Mouse (Mus musculus) forebrain, embryonic 12.5 days (tissue): ENCODE measurements around the gene Ttc26. TPM values are rescaled to one million over a fixed set of nuclear protein-coding genes. Genes with fewer than 3 reads are reported as not detected.
"Not testable (repeated sequence)": the region's sequence is repeated elsewhere in the genome, so short reads cannot be mapped to it uniquely, and the experiment has no call there.

Experiments
- ATAC-seq: fragments of 200-750 bp; cut with Nextera tagmentation; 2 replicates; pipeline ENCODE4 v1.8.0; 2017; ENCODE audit warnings: moderate TSS enrichment; ENCODE audit not compliant: low FRiP score
- H3K27ac ChIP-seq: fragments of 300-500 bp; sonication (generic); 2 replicates; pipeline ENCODE4 v1.5.1; 2016; ENCODE audit warnings: mild to moderate bottlenecking
- H3K27me3 ChIP-seq: fragments of 300-500 bp; sonication (generic); 2 replicates; pipeline ENCODE4 v1.6.1; 2016; ENCODE audit warnings: mild to moderate bottlenecking
- H3K36me3 ChIP-seq: fragments of 300-500 bp; sonication (generic); replicated peaks from 2 replicates; pipeline ENCODE4 v1.6.1; 2016; ENCODE audit warnings: mild to moderate bottlenecking
- H3K4me1 ChIP-seq: fragments of 300-500 bp; sonication (generic); 2 replicates; pipeline ENCODE4 v1.6.1; 2016
- H3K4me2 ChIP-seq: fragments of 300-500 bp; sonication (generic); 2 replicates; pipeline ENCODE4 v1.6.1; 2016; ENCODE audit warnings: mild to moderate bottlenecking, moderate library complexity
- H3K4me3 ChIP-seq: fragments of 300-500 bp; sonication (generic); replicated peaks from 2 replicates; pipeline ENCODE4 v1.5.1; 2016; ENCODE audit warnings: mild to moderate bottlenecking
- H3K9ac ChIP-seq: fragments of 300-500 bp; sonication (generic); 2 replicates; pipeline ENCODE4 v1.6.1; 2016; ENCODE audit warnings: mild to moderate bottlenecking
- H3K9me3 ChIP-seq: fragments of 300-500 bp; sonication (generic); 2 replicates; pipeline ENCODE4 v1.6.1; 2016
- WGBS: fragments of 180-500 bp; shearing (Covaris S2); methylation state at CpG from one replicate; pipeline ENCODE4 v1.1.7; 2016; 5-methylcytosine and 5-hydroxymethylcytosine counted together
- polyA plus RNA-seq: library from polyadenylated mRNA; unstranded; fragments of >200 nt; fragmentation: Nextera tagmentation; extraction: Ambion mirVana; gene quantifications from 2 replicates; pipeline ENCODE4 v1.2.1, GENCODE M21; 2016

Ttc26 gene
- polyA plus RNA-seq, 1 experiment from 2014 or later, result 12.7 TPM

- H3K4me2 ChIP-seq, H3K9ac ChIP-seq, H3K27ac ChIP-seq, H3K4me3 ChIP-seq, H3K36me3 ChIP-seq, ATAC-seq, H3K9me3 ChIP-seq: not testable (repeated sequence)
- Histone ChIP-seq H3K27me3 (peaks cover 44% of the 10 kb centered on the region), H3K4me1 (peaks cover 16% of the 10 kb centered on the region)
- 90% methylated on average over 11 of the region's 11 CpGs for WGBS
These were observed 22.1 kb upstream of the Ttc26 start for GRCm38 (mm10) chr6:38359044-38359735.

- no peaks in the 10 kb centered on the region for H3K9me3 ChIP-seq
- H3K4me2 ChIP-seq, result no peak overlapping the region
- peaks cover 9% of the 10 kb centered on the region for H3K4me1 ChIP-seq
- no peak overlapping the region for H3K9ac ChIP-seq
- no peak for ATAC-seq
- H3K27ac ChIP-seq, result no peak overlapping the region
- H3K27me3 ChIP-seq, result peaks cover 37% of the 10 kb centered on the region
- 89% methylated on average over 12 of the region's 12 CpGs for whole genome bisulfite sequencing
- H3K4me3 ChIP-seq, result no peak overlapping the region
- H3K36me3 ChIP-seq, result no peaks in the 10 kb centered on the region
These were observed 21.4 kb upstream of the Ttc26 start for GRCm38 (mm10) chr6:38359736-38360499.

GRCm38 (mm10) chr6:38361065-38361464 lies 20.2 kb upstream of the Ttc26 start:
- Histone ChIP-seq H3K4me1 (no peaks in the 10 kb centered on the region), H3K9me3 (no peaks in the 10 kb centered on the region), H3K36me3 (no peaks in the 10 kb centered on the region), H3K4me3 (no peak overlapping the region), H3K9ac (no peak overlapping the region), H3K27me3 (peaks cover 25% of the 10 kb centered on the region), H3K4me2 (no peak overlapping the region), H3K27ac (no peak overlapping the region)
- ATAC-seq, result no peak
- WGBS, result 90% methylated on average over 4 of the region's 4 CpGs

- Histone ChIP-seq H3K36me3 (no peaks in the 10 kb centered on the region), H3K9me3 (no peaks in the 10 kb centered on the region), H3K27ac (no peak overlapping the region), H3K4me1 (no peaks in the 10 kb centered on the region), H3K27me3 (peaks cover 18% of the 10 kb centered on the region), H3K9ac (no peak overlapping the region), H3K4me3 (no peak overlapping the region), H3K4me2 (no peak overlapping the region)
- ATAC-seq, result no peak
- WGBS, result 72% methylated on average over 1 of the region's 1 CpGs
These were observed 19.3 kb upstream of the Ttc26 start for GRCm38 (mm10) chr6:38361937-38362336.

GRCm38 (mm10) chr6:38363370-38363769 lies 17.9 kb upstream of the Ttc26 start:
- Histone ChIP-seq H3K9me3 (no peaks in the 10 kb centered on the region), H3K27me3 (peaks cover 5% of the 10 kb centered on the region; the same call in 1 of the 2 replicates), H3K4me1 (no peaks in the 10 kb centered on the region), H3K4me2 (no peak overlapping the region), H3K4me3 (no peak overlapping the region), H3K9ac (no peak overlapping the region), H3K36me3 (no peaks in the 10 kb centered on the region), H3K27ac (no peak overlapping the region)
- WGBS, result 70% methylated on average over 4 of the region's 4 CpGs
- ATAC-seq, result no peak

- Histone ChIP-seq H3K4me2 (no peak overlapping the region), H3K36me3 (no peaks in the 10 kb centered on the region), H3K4me3 (no peak overlapping the region), H3K9ac (no peak overlapping the region), H3K4me1 (no peaks in the 10 kb centered on the region), H3K27ac (no peak overlapping the region), H3K27me3 (no peaks in the 10 kb centered on the region), H3K9me3 (no peaks in the 10 kb centered on the region)
- no peak for ATAC-seq
These were observed 17.1 kb upstream of the Ttc26 start for GRCm38 (mm10) chr6:38364121-38364520.

- H3K4me2 ChIP-seq, result no peak overlapping the region
- no peaks in the 10 kb centered on the region for H3K36me3 ChIP-seq
- no peaks in the 10 kb centered on the region; the same call in 1 of the 2 replicates for H3K27me3 ChIP-seq
- WGBS, result 79% methylated on average over 3 of the region's 3 CpGs
- H3K9ac ChIP-seq, result no peak overlapping the region
- no peak overlapping the region for H3K4me3 ChIP-seq
- no peaks in the 10 kb centered on the region for H3K4me1 ChIP-seq
- H3K27ac ChIP-seq, result no peak overlapping the region
- 0 out of 2 replicates have a peak, but pooled peaks cover 7% of the 10 kb centered on the region for H3K9me3 ChIP-seq
- no peak for ATAC-seq
These were observed 11.3 kb upstream of the Ttc26 start for GRCm38 (mm10) chr6:38369945-38370344.

- WGBS, result 85% methylated on average over 1 of the region's 1 CpGs
- Histone ChIP-seq H3K36me3 (no peaks in the 10 kb centered on the region), H3K27ac (no peak overlapping the region), H3K27me3 (no peaks in the 10 kb centered on the region; the same call in 1 of the 2 replicates), H3K4me1 (no peaks in the 10 kb centered on the region), H3K4me3 (no peak overlapping the region), H3K9me3 (0 out of 2 replicates have a peak, but pooled peaks cover 7% of the 10 kb centered on the region), H3K9ac (no peak overlapping the region), H3K4me2 (no peak overlapping the region)
- no peak for ATAC-seq
These were observed 7.0 kb upstream of the Ttc26 start for GRCm38 (mm10) chr6:38374271-38374670.

GRCm38 (mm10) chr6:38380764-38381128 lies 523 bp upstream of the Ttc26 start:
- Histone ChIP-seq H3K4me2 (peak overlapping the region; percentile 75), H3K9me3 (no peaks in the 10 kb centered on the region), H3K27me3 (no peaks in the 10 kb centered on the region), H3K4me3 (peak overlapping the region; percentile 53), H3K36me3 (peaks cover 8% of the 10 kb centered on the region; the same call in 1 of the 2 replicates), H3K9ac (peak overlapping the region; percentile 52), H3K4me1 (peaks cover 5% of the 10 kb centered on the region; the same call in 1 of the 2 replicates), H3K27ac (no peak overlapping the region)
- WGBS, result 3% methylated on average over 4 of the region's 4 CpGs
- ATAC-seq, result no peak

GRCm38 (mm10) chr6:38389671-38390070 lies 8.4 kb downstream of the Ttc26 start:
- Histone ChIP-seq H3K4me3 (no peak overlapping the region), H3K4me1 (no peaks in the 10 kb centered on the region)
- ATAC-seq, result no peak

GRCm38 (mm10) chr6:38432457-38432856 lies 51.2 kb downstream of the Ttc26 start:
- H3K36me3 ChIP-seq, H3K9ac ChIP-seq, H3K27me3 ChIP-seq, H3K9me3 ChIP-seq, H3K27ac ChIP-seq, ATAC-seq: not testable (repeated sequence)
- H3K4me3 ChIP-seq, result peak overlapping the region; percentile 97
- 73% methylated on average over 5 of the region's 5 CpGs for WGBS
- H3K4me2 ChIP-seq, result peak overlapping the region; percentile 83
- peaks cover 17% of the 10 kb centered on the region for H3K4me1 ChIP-seq

More at GRCm38 (mm10) chr6:38389671-38390070, 8.4 kb downstream of the Ttc26 start:
- no peaks in the 10 kb centered on the region for H3K27me3 ChIP-seq
- no peak overlapping the region for H3K4me2 ChIP-seq
- H3K9me3 ChIP-seq, result no peaks in the 10 kb centered on the region
- 80% methylated on average over 3 of the region's 3 CpGs for whole genome bisulfite sequencing
- no peak overlapping the region for H3K9ac ChIP-seq
- H3K36me3 ChIP-seq, result peaks cover 30% of the 10 kb centered on the region
- no peak overlapping the region for H3K27ac ChIP-seq

- under 1% methylated on average over 64 of the region's 64 CpGs for WGBS
- H3K9ac ChIP-seq, result peak within 1 kb of the TSS; percentile 94
- peaks cover 21% of the 10 kb centered on the region for H3K4me1 ChIP-seq
- H3K36me3 ChIP-seq, result no peaks in the 10 kb centered on the region
- H3K27me3 ChIP-seq, result no peaks in the 10 kb centered on the region
- H3K9me3 ChIP-seq, result no peaks in the 10 kb centered on the region
- peak within 1 kb of the TSS; percentile 97 for H3K4me3 ChIP-seq
- peak within 1 kb of the TSS; percentile 83 for H3K4me2 ChIP-seq
- peak; percentile 98 for ATAC-seq
- peak within 1 kb of the TSS; percentile 97 for H3K27ac ChIP-seq
These were observed 52.2 kb downstream of the Ttc26 start, which contains the start of gene Ubn2 for GRCm38 (mm10) chr6:38433261-38434033. TSS of gene Ubn2 (plus strand) at chr6:38433950.
